Mouse (Mus musculus) liver, adult 2 months (tissue): ENCODE data around the gene Htr6. TPM values are rescaled to one million over a fixed set of nuclear protein-coding genes. Genes with fewer than 3 reads are reported as not detected.

Source experiments
- DNase-seq: peaks from one replicate; pipeline ENCODE4 v3.0.0-alpha.2; 2011; ENCODE audit warnings: low read depth, low spot score; ENCODE audit errors: extremely low read depth
- H3K27ac ChIP-seq: fragments of 200-500 bp; replicated peaks from 2 replicates; pipeline ENCODE4 v1.5.1; 2012; ENCODE audit warnings: low read depth, mild to moderate bottlenecking, control low read depth, inconsistent platforms, low read length; ENCODE audit not compliant: insufficient read depth
- H3K27me3 ChIP-seq: fragments of 200-500 bp; 2 replicates; pipeline ENCODE4 v1.6.1; 2012; ENCODE audit warnings: mild to moderate bottlenecking, moderate library complexity, low read length, inconsistent platforms; ENCODE audit not compliant: control insufficient read depth, insufficient read depth
- H3K36me3 ChIP-seq: fragments of 200-500 bp; 2 replicates; pipeline ENCODE4 v1.6.1; 2012; ENCODE audit warnings: low read length, inconsistent platforms; ENCODE audit not compliant: control insufficient read depth, insufficient read depth
- H3K4me1 ChIP-seq: fragments of 200-500 bp; 2 replicates; pipeline ENCODE4 v1.6.1; 2011; ENCODE audit warnings: low read length; ENCODE audit not compliant: control insufficient read depth, insufficient read depth
- H3K4me3 ChIP-seq: fragments of 200-500 bp; 2 replicates; pipeline ENCODE4 v1.5.1; 2011; ENCODE audit warnings: low read depth, mild to moderate bottlenecking, control low read depth, low read length, moderate library complexity; ENCODE audit not compliant: insufficient read depth
- H3K79me2 ChIP-seq: fragments of 200-500 bp; 2 replicates; pipeline ENCODE4 v1.6.1; 2012; ENCODE audit warnings: inconsistent platforms, mild to moderate bottlenecking, low read length, moderate library complexity; ENCODE audit not compliant: control insufficient read depth, insufficient read depth
- H3K9ac ChIP-seq: fragments of 200-500 bp; 2 replicates; pipeline ENCODE4 v1.6.1; 2012; ENCODE audit warnings: low read depth, mild to moderate bottlenecking, control low read depth, inconsistent platforms, low read length
- CTCF ChIP-seq: fragments of 200-500 bp; IDR thresholded peaks from 2 replicates; pipeline ENCODE4 v1.5.1; 2011; ENCODE audit warnings: low read depth, low read length, control low read depth
- POLR2A ChIP-seq: fragments of 200-500 bp; IDR thresholded peaks from 2 replicates; pipeline ENCODE4 v1.6.1; 2011; ENCODE audit warnings: low read length, control low read depth; ENCODE audit not compliant: insufficient read depth; ENCODE audit errors: extremely low read depth
- WGBS: fragments of 180-500 bp; shearing (Covaris S2); methylation state at CpG from one replicate; pipeline ENCODE4 v1.1.7; 2018; 5-methylcytosine and 5-hydroxymethylcytosine counted together
- polyA plus RNA-seq: library from polyadenylated mRNA; depleted of rRNA; stranded (reverse); fragments of >200 nt; gene quantifications from 2 replicates; pipeline ENCODE4 v1.2.3, GENCODE M21; 2012
- total RNA-seq: library from RNA; depleted of rRNA; stranded (reverse); fragments of >200 nt; gene quantifications from 2 replicates; pipeline ENCODE4 v1.2.3, GENCODE M21; 2014

The Htr6 gene
- total and polyA plus RNA-seq, 2 experiments: not detected

GRCm38 (mm10) chr4:139078726-139079125 lies 3.4 kb upstream of the Htr6 start:
- TF ChIP-seq POLR2A (no peak), CTCF (no peak)
- Histone ChIP-seq H3K27ac (no peak overlapping the region), H3K27me3 (peaks cover 18% of the 10 kb centered on the region), H3K9ac (no peak overlapping the region), H3K4me1 (no peaks in the 10 kb centered on the region), H3K36me3 (no peaks in the 10 kb centered on the region), H3K79me2 (no peaks in the 10 kb centered on the region), H3K4me3 (no peak overlapping the region)
- 24% methylated on average over 4 of the region's 4 CpGs for WGBS
- DNase-seq: peak; percentile 19

GRCm38 (mm10) chr4:139078313-139078712 lies 2.9 kb upstream of the Htr6 start:
- TF ChIP-seq POLR2A (no peak), CTCF (peak; percentile 39)
- Histone ChIP-seq H3K79me2 (no peaks in the 10 kb centered on the region), H3K36me3 (no peaks in the 10 kb centered on the region), H3K4me1 (no peaks in the 10 kb centered on the region), H3K27me3 (peaks cover 18% of the 10 kb centered on the region), H3K9ac (no peak overlapping the region), H3K4me3 (no peak overlapping the region), H3K27ac (no peak overlapping the region)
- peak; percentile 42 for DNase-seq
- 50% methylated on average over 2 of the region's 2 CpGs for WGBS

- peak; percentile 44 for TF ChIP-seq CTCF
- no peak for TF ChIP-seq POLR2A
- Histone ChIP-seq H3K27ac (no peak overlapping the region), H3K27me3 (peaks cover 18% of the 10 kb centered on the region), H3K79me2 (no peaks in the 10 kb centered on the region), H3K36me3 (no peaks in the 10 kb centered on the region), H3K4me3 (no peak overlapping the region), H3K4me1 (no peaks in the 10 kb centered on the region), H3K9ac (no peak overlapping the region)
- DNase-seq: peak; percentile 15
- 19% methylated on average over 5 of the region's 5 CpGs for WGBS
Measured at GRCm38 (mm10) chr4:139075915-139076314, 545 bp upstream of the Htr6 start.

- peaks cover 18% of the 10 kb centered on the region for H3K27me3 ChIP-seq
- WGBS: 26% methylated on average over 29 of the region's 29 CpGs
- no peak overlapping the region for H3K4me3 ChIP-seq
- no peak overlapping the region for H3K27ac ChIP-seq
- no peak for DNase-seq
- no peak overlapping the region; the same call in 1 of the 2 replicates for H3K9ac ChIP-seq
- no peaks in the 10 kb centered on the region for H3K4me1 ChIP-seq
- TF ChIP-seq POLR2A (no peak), CTCF (no peak)
- H3K79me2 ChIP-seq: no peaks in the 10 kb centered on the region
- no peaks in the 10 kb centered on the region for H3K36me3 ChIP-seq
Measured at GRCm38 (mm10) chr4:139074060-139074459, 1.3 kb downstream of the Htr6 start.

GRCm38 (mm10) chr4:139068287-139068686 lies 7.1 kb downstream of the Htr6 start:
- H3K27me3 ChIP-seq: 0 out of 2 replicates have a peak, but pooled peaks cover 4% of the 10 kb centered on the region
- no peak overlapping the region for H3K27ac ChIP-seq
- no peak for DNase-seq
- WGBS: 37% methylated on average over 4 of the region's 4 CpGs
- H3K4me3 ChIP-seq: no peak overlapping the region
- H3K36me3 ChIP-seq: no peaks in the 10 kb centered on the region
- no peaks in the 10 kb centered on the region for H3K4me1 ChIP-seq
- no peaks in the 10 kb centered on the region for H3K79me2 ChIP-seq
- H3K9ac ChIP-seq: no peak overlapping the region
- TF ChIP-seq POLR2A (no peak), CTCF (no peak)

DNA sequence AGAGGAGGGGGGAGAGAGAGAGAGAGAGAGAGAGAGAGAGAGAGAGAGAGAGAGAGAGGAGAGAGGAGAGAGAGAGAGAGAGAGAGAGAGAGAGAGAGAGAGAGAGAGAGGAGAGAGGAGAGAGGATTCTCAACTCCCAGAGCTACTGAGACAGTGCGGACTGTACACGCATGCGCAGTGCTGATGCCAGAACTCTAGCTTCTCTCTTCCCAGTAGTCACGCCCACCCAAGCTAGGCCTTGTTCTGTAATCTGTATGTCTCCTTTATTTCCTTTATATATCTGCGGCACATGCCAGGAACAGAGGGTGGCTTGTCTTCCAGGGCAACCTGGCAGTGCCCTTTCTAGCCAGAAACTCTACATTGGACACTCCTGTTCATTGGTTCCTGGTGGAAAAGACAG lies 10.5 kb downstream of the Htr6 start:
- Histone ChIP-seq H3K27ac (no peak overlapping the region), H3K27me3 (0 out of 2 replicates have a peak, but pooled peaks cover 4% of the 10 kb centered on the region), H3K79me2 (no peaks in the 10 kb centered on the region), H3K9ac (no peak overlapping the region), H3K4me3 (no peak overlapping the region), H3K4me1 (no peaks in the 10 kb centered on the region), H3K36me3 (no peaks in the 10 kb centered on the region)
- TF ChIP-seq POLR2A (no peak), CTCF (no peak)
- WGBS: 85% methylated on average over 5 of the region's 5 CpGs
- no peak for DNase-seq
